Mouse (Mus musculus): ENCODE results near the gene Adam15. TPM values are rescaled to one million over a fixed set of nuclear protein-coding genes. Genes with fewer than 3 reads are reported as not detected.

The Adam15 gene
- total RNA-seq, 1 experiment: 56.3 TPM

DNA sequence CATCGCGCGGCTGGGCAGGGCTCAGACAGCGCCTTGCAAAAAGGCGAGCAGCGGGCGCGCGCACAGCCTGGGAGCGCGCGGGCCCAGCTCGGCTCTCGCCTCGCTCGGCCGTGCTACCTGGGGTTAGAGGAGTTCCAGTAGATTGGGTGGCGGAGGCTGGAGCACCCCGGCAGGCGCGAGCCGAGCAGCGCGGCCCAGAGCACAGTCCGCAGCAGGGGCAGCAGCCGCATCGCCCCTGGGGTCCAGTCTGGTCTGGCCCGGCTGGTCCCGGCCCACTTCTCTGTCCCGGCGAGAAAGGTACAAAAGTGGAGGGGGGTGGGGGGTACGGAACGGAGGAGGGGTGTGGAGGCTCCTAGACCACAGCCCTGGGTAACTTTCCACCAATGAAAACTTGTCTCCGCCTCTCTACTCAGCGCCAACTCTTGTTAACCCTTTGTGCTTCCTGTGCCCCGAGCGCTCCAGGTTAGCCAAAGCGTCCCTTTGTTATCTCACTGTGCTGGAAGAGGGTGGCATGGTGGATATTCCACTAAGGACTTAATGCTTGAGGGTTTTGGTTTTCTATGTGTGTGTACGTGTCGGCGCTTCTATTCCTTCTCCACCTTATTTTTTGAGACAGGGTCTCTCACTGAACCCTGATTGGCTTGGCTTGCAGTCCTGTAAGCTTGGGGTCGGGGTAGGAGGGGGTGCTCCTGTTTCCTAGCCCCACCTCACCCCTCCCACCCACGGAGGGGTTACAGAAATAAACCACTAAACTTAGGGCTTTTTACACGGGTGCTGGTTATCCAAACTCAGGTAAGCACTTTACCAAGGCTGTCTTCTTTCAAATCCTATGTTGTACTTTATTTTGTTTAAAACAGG is 11.8 kb downstream of the Adam15 start, which contains the start of gene Efna4:
TSS of gene Efna4 (minus strand) at position 308 of the 858 bp plus-strand sequence.
- H3K27ac ChIP-seq (ENCODE audit: insufficient read depth, low read depth, low read length, poor library complexity, severe bottlenecking): peak within 1 kb of the TSS; percentile 46
- in situ Hi-C loops (cut with MboI; ENCODE audit: low sequenced_read_pairs in 2 of 2, unreplicated experiment in 2 of 2): no loop called here
- H3K36me3 ChIP-seq (ENCODE audit: control insufficient read depth, insufficient read depth, low read length, poor library complexity, severe bottlenecking): peaks cover 21% of the 10 kb centered on the region
- H3K9me3 ChIP-seq (ENCODE audit: control insufficient read depth, insufficient read depth, low read depth, low read length): no peaks in the 10 kb centered on the region
- peak within 1 kb of the TSS; percentile 84 for H3K9ac ChIP-seq (ENCODE audit: insufficient read depth, low read depth, low read length, poor library complexity, severe bottlenecking)
- DNase-seq (ENCODE audit: low read depth, low spot score): no peak
- no peak for TF ChIP-seq ZC3H11A (IDR thresholded peaks at IDR 0.05; ENCODE audit: borderline replicate concordance, low read depth, low read length)
- TF ChIP-seq ZNF384 (IDR thresholded peaks at IDR 0.05; ENCODE audit: low read depth, low read length): no peak
- 0 out of 2 replicates have a peak, but pooled peaks have one; percentile 21 for TF ChIP-seq HCFC1 (IDR thresholded peaks at IDR 0.05; ENCODE audit: borderline replicate concordance, insufficient read depth, low read length)
- peaks cover 3 to 14% of the 10 kb centered on the region in 2 experiments; a peak in 3 of 4 replicates for H3K4me1 ChIP-seq (ENCODE audit: control insufficient read depth in 2 of 2, insufficient read depth in 2 of 2, low read length in 2 of 2, poor library complexity in 1 of 2)
- H3K4me3 ChIP-seq (ENCODE audit: insufficient read depth in 1 of 2, low read depth in 1 of 2, low read length in 2 of 2, poor library complexity in 1 of 2, severe bottlenecking in 1 of 2): peak within 1 kb of the TSS; percentile 93 to 96

DNA sequence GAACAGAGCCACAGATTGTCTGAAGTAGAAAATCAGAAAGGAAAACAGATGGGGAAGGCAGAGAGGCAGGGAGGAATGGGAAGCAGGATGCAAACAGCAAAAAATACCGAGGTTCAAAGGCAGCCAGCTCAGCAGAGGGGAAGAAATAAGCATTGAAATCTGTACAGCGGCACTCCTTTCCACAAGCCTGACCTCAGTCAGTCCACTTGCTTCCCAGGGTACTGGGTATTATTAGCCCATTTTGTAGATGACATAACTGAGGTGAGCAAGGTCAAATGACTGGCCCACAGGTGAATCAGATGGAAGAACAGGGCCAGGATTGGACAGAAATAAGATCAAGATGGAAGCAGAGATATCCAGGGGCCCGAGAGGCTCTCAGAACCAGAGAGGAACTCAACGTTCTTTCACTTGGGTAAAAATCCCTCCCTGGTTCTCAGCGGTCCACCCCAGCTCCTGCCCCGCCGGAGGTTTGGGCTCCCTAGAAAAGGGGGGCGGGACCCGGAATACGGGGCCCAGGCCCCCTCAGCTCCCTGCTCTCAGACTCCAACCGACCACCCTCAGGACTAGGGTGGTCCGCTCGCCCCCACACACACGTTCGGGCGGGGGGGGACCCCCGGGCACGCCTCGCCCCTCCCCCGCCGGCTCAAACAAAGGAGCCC is 12.6 kb downstream of the Adam15 start:
- Histone ChIP-seq H3K4me3 (ENCODE audit: insufficient read depth in 1 of 2, low read depth in 1 of 2, low read length in 2 of 2, poor library complexity in 1 of 2, severe bottlenecking in 1 of 2) (peak overlapping the region; percentile 93 to 96), H3K27ac (ENCODE audit: insufficient read depth, low read depth, low read length, poor library complexity, severe bottlenecking) (peak overlapping the region; percentile 46; the same call in 1 of the 2 replicates), H3K4me1 (ENCODE audit: control insufficient read depth in 2 of 2, insufficient read depth in 2 of 2, low read length in 2 of 2, poor library complexity in 1 of 2) (peaks cover 3 to 20% of the 10 kb centered on the region in 2 experiments; a peak in 3 of 4 replicates), H3K9me3 (ENCODE audit: control insufficient read depth, insufficient read depth, low read depth, low read length) (no peaks in the 10 kb centered on the region), H3K9ac (ENCODE audit: insufficient read depth, low read depth, low read length, poor library complexity, severe bottlenecking) (peak overlapping the region; percentile 84), H3K36me3 (ENCODE audit: control insufficient read depth, insufficient read depth, low read length, poor library complexity, severe bottlenecking) (peaks cover 21% of the 10 kb centered on the region)
- in situ Hi-C loops (cut with MboI; ENCODE audit: low sequenced_read_pairs in 2 of 2, unreplicated experiment in 2 of 2): no loop called here
- DNase-seq (ENCODE audit: low read depth, low spot score): no peak
- TF ChIP-seq ZNF384 (IDR thresholded peaks at IDR 0.05; ENCODE audit: low read depth, low read length): no peak
- TF ChIP-seq ZC3H11A (IDR thresholded peaks at IDR 0.05; ENCODE audit: borderline replicate concordance, low read depth, low read length): no peak
- no peak for TF ChIP-seq HCFC1 (IDR thresholded peaks at IDR 0.05; ENCODE audit: borderline replicate concordance, insufficient read depth, low read length)

DNA sequence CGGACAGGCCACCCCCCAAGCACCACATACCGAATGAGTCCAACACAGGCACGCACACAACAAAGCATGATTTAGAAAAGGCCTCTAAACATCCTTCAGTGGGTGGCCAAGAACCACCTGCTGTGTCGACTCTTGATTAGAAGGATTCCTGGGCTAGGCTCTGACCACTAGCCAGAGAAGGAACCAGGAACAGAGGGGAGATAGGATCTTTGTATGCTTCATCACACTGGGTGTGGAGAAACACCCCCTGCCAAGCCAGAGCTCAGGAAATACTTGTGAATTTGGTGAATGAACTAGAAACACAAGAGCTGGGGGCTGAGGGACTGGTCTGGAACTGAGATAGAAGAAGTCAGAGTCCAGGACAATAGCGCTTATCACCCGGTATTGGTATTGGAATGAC is 13.3 kb downstream of the Adam15 start:
- TF ChIP-seq ZC3H11A (IDR thresholded peaks at IDR 0.05; ENCODE audit: borderline replicate concordance, low read depth, low read length) (no peak), ZNF384 (IDR thresholded peaks at IDR 0.05; ENCODE audit: low read depth, low read length) (no peak), MAFK (IDR thresholded peaks at IDR 0.05; ENCODE audit: insufficient read depth, low read depth, low read length) (no peak), HCFC1 (IDR thresholded peaks at IDR 0.05; ENCODE audit: borderline replicate concordance, insufficient read depth, low read length) (no peak), CHD2 (IDR thresholded peaks at IDR 0.05; ENCODE audit: low read depth, low read length) (no peak)
- DNase-seq (ENCODE audit: low read depth, low spot score): no peak
- H3K9me3 ChIP-seq (ENCODE audit: control insufficient read depth, insufficient read depth, low read depth, low read length): no peaks in the 10 kb centered on the region
- 0 out of 2 replicates have a peak overlapping the region, but pooled peaks have one; percentile 8 for H3K9ac ChIP-seq (ENCODE audit: insufficient read depth, low read depth, low read length, poor library complexity, severe bottlenecking)
- peaks cover 5 to 24% of the 10 kb centered on the region in 2 experiments; a peak in 3 of 4 replicates for H3K4me1 ChIP-seq (ENCODE audit: control insufficient read depth in 2 of 2, insufficient read depth in 2 of 2, low read length in 2 of 2, poor library complexity in 1 of 2)
- in situ Hi-C loops (cut with MboI; ENCODE audit: low sequenced_read_pairs in 2 of 2, unreplicated experiment in 2 of 2): no loop called here
- H3K4me3 ChIP-seq (ENCODE audit: insufficient read depth in 1 of 2, low read depth in 1 of 2, low read length in 2 of 2, poor library complexity in 1 of 2, severe bottlenecking in 1 of 2): peak overlapping the region in 1 of 2 experiments; percentile 93; a peak in 2 of 4 replicates
- H3K36me3 ChIP-seq (ENCODE audit: control insufficient read depth, insufficient read depth, low read length, poor library complexity, severe bottlenecking): peaks cover 19% of the 10 kb centered on the region
- H3K27ac ChIP-seq (ENCODE audit: insufficient read depth, low read depth, low read length, poor library complexity, severe bottlenecking): no peak overlapping the region

DNA sequence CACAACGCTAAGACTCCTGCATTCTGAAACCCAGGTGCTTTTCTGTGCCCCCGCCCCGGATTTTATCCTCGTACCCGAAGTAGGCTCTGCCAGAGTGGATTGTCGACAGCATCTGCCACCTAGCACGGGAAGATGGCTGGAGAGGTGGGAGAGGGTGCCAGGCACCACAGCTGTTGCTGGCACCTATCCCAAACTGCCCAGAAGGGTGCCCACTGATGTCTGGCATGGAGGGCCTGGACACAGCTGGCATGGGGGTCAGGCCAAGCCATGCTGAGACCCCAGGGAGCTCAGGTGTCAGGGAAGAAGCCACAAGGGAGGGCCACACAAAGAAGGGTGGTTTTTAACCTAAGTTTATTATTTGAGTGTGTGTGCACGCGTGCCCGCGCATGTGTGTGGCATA is 16.7 kb downstream of the Adam15 start:
- H3K4me3 ChIP-seq (ENCODE audit: insufficient read depth in 1 of 2, low read depth in 1 of 2, low read length in 2 of 2, poor library complexity in 1 of 2, severe bottlenecking in 1 of 2): no peak overlapping the region
- H3K36me3 ChIP-seq (ENCODE audit: control insufficient read depth, insufficient read depth, low read length, poor library complexity, severe bottlenecking): peaks cover 19% of the 10 kb centered on the region
- H3K9ac ChIP-seq (ENCODE audit: insufficient read depth, low read depth, low read length, poor library complexity, severe bottlenecking): no peak overlapping the region
- in situ Hi-C loops (cut with MboI; ENCODE audit: low sequenced_read_pairs in 2 of 2, unreplicated experiment in 2 of 2): no loop called here
- DNase-seq (ENCODE audit: low read depth, low spot score): no peak
- H3K4me1 ChIP-seq (ENCODE audit: control insufficient read depth in 2 of 2, insufficient read depth in 2 of 2, low read length in 2 of 2, poor library complexity in 1 of 2): peaks cover 4 to 27% of the 10 kb centered on the region in 2 experiments; a peak in 3 of 4 replicates
- TF ChIP-seq CHD2 (IDR thresholded peaks at IDR 0.05; ENCODE audit: low read depth, low read length): no peak
- TF ChIP-seq HCFC1 (IDR thresholded peaks at IDR 0.05; ENCODE audit: borderline replicate concordance, insufficient read depth, low read length): no peak
- no peak for TF ChIP-seq ZNF384 (IDR thresholded peaks at IDR 0.05; ENCODE audit: low read depth, low read length)
- no peak for TF ChIP-seq MAFK (IDR thresholded peaks at IDR 0.05; ENCODE audit: insufficient read depth, low read depth, low read length)
- no peak for TF ChIP-seq ZC3H11A (IDR thresholded peaks at IDR 0.05; ENCODE audit: borderline replicate concordance, low read depth, low read length)
- H3K9me3 ChIP-seq (ENCODE audit: control insufficient read depth, insufficient read depth, low read depth, low read length): no peaks in the 10 kb centered on the region
- H3K27ac ChIP-seq (ENCODE audit: insufficient read depth, low read depth, low read length, poor library complexity, severe bottlenecking): no peak overlapping the region

Data from ES-E14 (cell line).